Mouse (Mus musculus): Measurements from ENCODE around the gene Sar1b.

DNA sequence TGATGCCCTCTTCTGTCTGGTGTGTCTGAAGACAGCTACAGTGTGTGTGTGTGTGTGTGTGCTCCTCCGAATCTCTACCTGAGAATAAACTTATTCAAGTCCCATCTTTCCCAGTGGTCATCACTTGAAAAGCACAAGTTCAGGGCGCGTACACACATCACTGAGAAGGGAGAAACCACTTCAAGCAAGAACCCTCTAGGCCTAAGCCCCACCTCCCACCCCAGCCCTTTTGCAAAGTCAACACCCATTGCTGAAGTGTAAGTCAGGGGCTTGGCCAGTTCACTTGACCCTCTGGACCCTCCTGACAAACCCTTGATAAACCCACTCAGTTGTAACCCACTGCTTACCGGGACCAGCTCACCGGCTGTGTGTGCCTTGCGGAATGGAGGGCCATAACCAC is 73.0 kb downstream of the Sar1b start:
- TF ChIP-seq CTCF (IDR thresholded peaks at IDR 0.05; ENCODE audit: borderline replicate concordance, extremely low read depth, insufficient read depth, insufficient read length) (no peak), POLR2A (IDR thresholded peaks at IDR 0.05; ENCODE audit: borderline replicate concordance, extremely low read depth, insufficient read depth, insufficient read length, poor library complexity, severe bottlenecking) (no peak)
